Mouse (Mus musculus) macrophage (primary cell): ENCODE measurements at regions not wholly inside any gene's neighbourhood (a gene's known extent, or its start where the extent isn't known, plus 50 kb on each side); places are given as distances from the start of the nearest gene placed in this dataset.

Source experiments
- H3K27ac ChIP-seq: fragments of 350-480 bp; formaldehyde crosslinking; 2 replicates; pipeline ENCODE4 v1.9.0; 2021
- H3K36me3 ChIP-seq: fragments of 350-480 bp; formaldehyde crosslinking; 2 replicates; pipeline ENCODE4 v1.9.0; 2021; ENCODE audit errors: inconsistent target
- H3K4me3 ChIP-seq: fragments of 350-480 bp; formaldehyde crosslinking; 2 replicates; pipeline ENCODE4 v1.9.0; 2021; ENCODE audit errors: inconsistent target
- H3K79me2 ChIP-seq: fragments of 350-480 bp; formaldehyde crosslinking; 2 replicates; pipeline ENCODE4 v1.9.0; 2021; ENCODE audit errors: inconsistent target
- WGBS: methylation state at CpG from one replicate; pipeline ENCODE4 v1.1.7; 2026; ENCODE audit warnings: inconsistent platforms; ENCODE audit not compliant: missing documents; 5-methylcytosine and 5-hydroxymethylcytosine counted together

- Histone ChIP-seq H3K79me2 (no peaks in the 10 kb centered on the region), H3K36me3 (no peaks in the 10 kb centered on the region)
- 51% methylated on average over 6 of the region's 6 CpGs for WGBS
Measured at GRCm38 (mm10) chr7:129814149-129814860, 222.6 kb downstream of the Wdr11 start.

GRCm38 (mm10) chr7:129818833-129819232 is 227.2 kb downstream of the Wdr11 start:
- Histone ChIP-seq H3K36me3 (no peaks in the 10 kb centered on the region), H3K79me2 (no peaks in the 10 kb centered on the region), H3K27ac (no peak overlapping the region), H3K4me3 (no peak overlapping the region)
- WGBS, result 92% methylated on average over 2 of the region's 2 CpGs

More at GRCm38 (mm10) chr7:129814149-129814860, 222.6 kb downstream of the Wdr11 start:
- H3K4me3 ChIP-seq, result no peak overlapping the region
- no peak overlapping the region for H3K27ac ChIP-seq

GRCm38 (mm10) chr7:129819651-129820050 is 228.0 kb downstream of the Wdr11 start:
- WGBS, result 92% methylated on average over 5 of the region's 5 CpGs
- H3K4me3 ChIP-seq, result no peak overlapping the region
- H3K27ac ChIP-seq, result no peak overlapping the region
- no peaks in the 10 kb centered on the region for H3K36me3 ChIP-seq
- H3K79me2 ChIP-seq, result no peaks in the 10 kb centered on the region

GRCm38 (mm10) chr7:129828970-129829369 is 237.3 kb downstream of the Wdr11 start:
- no peaks in the 10 kb centered on the region for H3K36me3 ChIP-seq
- 86% methylated on average over 1 of the region's 1 CpGs for WGBS
- no peak overlapping the region for H3K27ac ChIP-seq
- no peak overlapping the region for H3K4me3 ChIP-seq
- H3K79me2 ChIP-seq, result no peaks in the 10 kb centered on the region

- Histone ChIP-seq H3K4me3 (no peak overlapping the region), H3K79me2 (no peaks in the 10 kb centered on the region), H3K27ac (no peak overlapping the region), H3K36me3 (no peaks in the 10 kb centered on the region)
- whole genome bisulfite sequencing, result 91% methylated on average over 8 of the region's 8 CpGs
Measured at GRCm38 (mm10) chr7:129832830-129833229, 241.2 kb downstream of the Wdr11 start.

- Histone ChIP-seq H3K4me3 (no peak overlapping the region), H3K79me2 (no peaks in the 10 kb centered on the region), H3K36me3 (no peaks in the 10 kb centered on the region), H3K27ac (no peak overlapping the region)
- WGBS, result 90% methylated on average over 10 of the region's 10 CpGs
Measured at GRCm38 (mm10) chr7:129842303-129843122, 250.8 kb downstream of the Wdr11 start.

GRCm38 (mm10) chr7:129847136-129847535 is 255.5 kb downstream of the Wdr11 start:
- no peak overlapping the region for H3K4me3 ChIP-seq
- H3K36me3 ChIP-seq, result no peaks in the 10 kb centered on the region
- no peak overlapping the region for H3K27ac ChIP-seq
- 71% methylated on average over 5 of the region's 5 CpGs for WGBS
- no peaks in the 10 kb centered on the region for H3K79me2 ChIP-seq

GRCm38 (mm10) chr7:129853596-129853995 is 261.9 kb downstream of the Wdr11 start:
- Histone ChIP-seq H3K4me3 (no peak overlapping the region), H3K36me3 (no peaks in the 10 kb centered on the region), H3K79me2 (no peaks in the 10 kb centered on the region), H3K27ac (no peak overlapping the region)
- WGBS, result 82% methylated on average over 7 of the region's 7 CpGs

GRCm38 (mm10) chr7:129854942-129855341 is 263.3 kb downstream of the Wdr11 start:
- Histone ChIP-seq H3K36me3 (no peaks in the 10 kb centered on the region), H3K4me3 (no peak overlapping the region), H3K27ac (no peak overlapping the region), H3K79me2 (no peaks in the 10 kb centered on the region)
- 96% methylated on average over 2 of the region's 2 CpGs for WGBS

GRCm38 (mm10) chr7:129862966-129863365 is 271.3 kb downstream of the Wdr11 start:
- Histone ChIP-seq H3K36me3 (no peaks in the 10 kb centered on the region), H3K4me3 (no peak overlapping the region), H3K79me2 (no peaks in the 10 kb centered on the region), H3K27ac (no peak overlapping the region)
- WGBS, result 53% methylated on average over 1 of the region's 1 CpGs

GRCm38 (mm10) chr7:129865536-129865935 is 273.9 kb downstream of the Wdr11 start:
- 98% methylated on average over 3 of the region's 3 CpGs for WGBS
- H3K79me2 ChIP-seq, result no peaks in the 10 kb centered on the region

GRCm38 (mm10) chr7:129872208-129872790 is 280.6 kb downstream of the Wdr11 start:
- no peaks in the 10 kb centered on the region for H3K36me3 ChIP-seq
- 93% methylated on average over 10 of the region's 11 CpGs for WGBS
- H3K4me3 ChIP-seq, result no peak overlapping the region
- H3K79me2 ChIP-seq, result no peaks in the 10 kb centered on the region
- H3K27ac ChIP-seq, result no peak overlapping the region

More at GRCm38 (mm10) chr7:129865536-129865935, 273.9 kb downstream of the Wdr11 start:
- H3K27ac ChIP-seq, result no peak overlapping the region
- H3K36me3 ChIP-seq, result no peaks in the 10 kb centered on the region
- no peak overlapping the region for H3K4me3 ChIP-seq

GRCm38 (mm10) chr7:129876202-129876851 is 284.7 kb downstream of the Wdr11 start:
- Histone ChIP-seq H3K4me3 (no peak overlapping the region), H3K36me3 (no peaks in the 10 kb centered on the region), H3K79me2 (no peaks in the 10 kb centered on the region), H3K27ac (no peak overlapping the region)
- WGBS, result 90% methylated on average over 7 of the region's 7 CpGs

GRCm38 (mm10) chr7:129876852-129877223 is 285.2 kb downstream of the Wdr11 start:
- Histone ChIP-seq H3K36me3 (no peaks in the 10 kb centered on the region), H3K27ac (no peak overlapping the region), H3K4me3 (no peak overlapping the region), H3K79me2 (no peaks in the 10 kb centered on the region)
